Mouse (Mus musculus) olfactory bulb, adult 2 months (tissue): ENCODE data around the gene Dgke.

ENCODE experiments used
- CTCF ChIP-seq: fragments of 200-500 bp; IDR thresholded peaks from 2 replicates; pipeline ENCODE4 v1.5.1; 2012; ENCODE audit warnings: low read depth, mild to moderate bottlenecking, low read length, moderate library complexity; ENCODE audit not compliant: insufficient read depth
- POLR2A ChIP-seq: fragments of 200-500 bp; IDR thresholded peaks from 2 replicates; pipeline ENCODE4 v1.6.1; 2012; ENCODE audit warnings: mild to moderate bottlenecking, low read depth, low read length, moderate library complexity; ENCODE audit not compliant: insufficient read depth

DNA sequence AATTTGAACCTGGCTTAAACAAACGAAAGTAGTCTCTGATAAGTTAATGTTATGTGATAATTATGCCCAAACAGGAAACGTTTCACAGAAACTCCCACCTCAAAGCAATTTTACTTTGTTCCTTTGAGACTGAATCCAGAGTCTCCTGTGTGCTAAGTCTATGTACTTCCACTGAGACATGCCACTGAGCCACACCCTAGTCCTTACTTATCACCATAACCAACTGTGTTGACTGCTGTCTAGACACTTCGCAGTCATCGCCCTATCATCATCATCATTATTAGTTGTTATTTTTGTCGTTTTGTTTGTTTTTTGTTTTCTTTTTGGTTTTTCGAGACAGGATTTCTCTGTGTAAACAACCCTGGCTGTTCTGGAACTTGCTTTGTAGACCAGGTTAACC, 2.3 kb downstream of the Dgke start:
- TF ChIP-seq CTCF (no peak), POLR2A (no peak)
